Mouse (Mus musculus): Measurements from ENCODE around the gene Thsd4. TPM values are rescaled to one million over a fixed set of nuclear protein-coding genes. Genes with fewer than 3 reads are reported as not detected.

Thsd4 gene
- total RNA-seq, 1 experiment = 1.6 TPM

DNA sequence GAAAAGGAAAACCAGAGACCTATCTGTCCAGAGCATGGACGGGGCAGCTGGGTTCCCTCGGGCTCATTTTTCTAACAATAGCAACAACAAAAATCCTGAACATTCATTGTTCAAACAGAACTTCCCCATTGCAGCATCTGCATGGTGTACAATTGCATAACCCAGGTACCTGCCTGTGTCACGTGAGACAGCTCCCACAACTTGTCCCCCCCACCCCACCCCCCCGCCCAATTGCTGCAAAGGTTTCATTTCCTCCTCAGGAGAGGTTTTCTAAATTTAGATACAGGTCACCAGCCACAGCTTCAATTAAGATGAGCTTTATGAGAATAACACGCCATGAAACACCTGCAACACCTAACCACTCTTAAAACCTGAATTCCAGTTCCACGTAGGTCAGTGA lies 303.4 kb downstream of the Thsd4 start:
- DNase-seq (ENCODE audit: low read depth, low spot score) = no peak
- H3K27ac ChIP-seq (ENCODE audit: insufficient read depth, low read depth, low read length, poor library complexity, severe bottlenecking) = no peak overlapping the region
- in situ Hi-C loops (cut with MboI; ENCODE audit: low sequenced_read_pairs in 2 of 2, unreplicated experiment in 2 of 2) = no loop called here
- no peak overlapping the region for H3K4me3 ChIP-seq (ENCODE audit: insufficient read depth in 1 of 2, low read depth in 1 of 2, low read length in 2 of 2, poor library complexity in 1 of 2, severe bottlenecking in 1 of 2)
- no peaks in the 10 kb centered on the region for H3K9me3 ChIP-seq (ENCODE audit: control insufficient read depth, insufficient read depth, low read depth, low read length)
- H3K9ac ChIP-seq (ENCODE audit: insufficient read depth, low read depth, low read length, poor library complexity, severe bottlenecking) = no peak overlapping the region
- H3K36me3 ChIP-seq (ENCODE audit: control insufficient read depth, insufficient read depth, low read length, poor library complexity, severe bottlenecking) = no peaks in the 10 kb centered on the region
- no peaks in the 10 kb centered on the region for H3K4me1 ChIP-seq (ENCODE audit: control insufficient read depth in 2 of 2, insufficient read depth in 2 of 2, low read length in 2 of 2, poor library complexity in 1 of 2)
- no peak for TF ChIP-seq CHD2 (IDR thresholded peaks at IDR 0.05; ENCODE audit: low read depth, low read length)
- TF ChIP-seq ZC3H11A (IDR thresholded peaks at IDR 0.05; ENCODE audit: borderline replicate concordance, low read depth, low read length) = no peak
- no peak for TF ChIP-seq ZNF384 (IDR thresholded peaks at IDR 0.05; ENCODE audit: low read depth, low read length)
- no peak for TF ChIP-seq MAFK (IDR thresholded peaks at IDR 0.05; ENCODE audit: insufficient read depth, low read depth, low read length)
- no peak for TF ChIP-seq HCFC1 (IDR thresholded peaks at IDR 0.05; ENCODE audit: borderline replicate concordance, insufficient read depth, low read length)

DNA sequence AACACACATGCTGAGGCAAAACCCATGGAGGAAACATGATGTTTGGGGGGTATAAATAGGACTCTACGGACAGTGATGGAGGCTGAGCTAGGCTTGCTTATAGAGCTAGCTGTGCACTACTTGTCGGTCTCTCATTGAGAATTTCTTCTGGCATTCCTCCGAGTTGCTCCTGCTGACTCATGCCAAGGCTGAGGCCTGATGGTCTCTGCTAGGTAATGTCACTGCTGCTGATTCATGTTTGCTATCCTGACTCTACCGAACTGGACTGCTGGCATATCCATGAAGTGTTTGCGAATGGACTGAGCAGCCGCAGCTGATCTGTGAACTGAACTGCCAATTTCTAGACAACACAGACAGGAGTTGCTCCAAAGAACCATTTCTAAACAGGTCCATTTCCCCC lies 305.8 kb downstream of the Thsd4 start:
- in situ Hi-C loops (cut with MboI; ENCODE audit: low sequenced_read_pairs in 2 of 2, unreplicated experiment in 2 of 2) = no loop called here
- H3K9me3 ChIP-seq (ENCODE audit: control insufficient read depth, insufficient read depth, low read depth, low read length) = no peaks in the 10 kb centered on the region
- no peaks in the 10 kb centered on the region for H3K4me1 ChIP-seq (ENCODE audit: control insufficient read depth in 2 of 2, insufficient read depth in 2 of 2, low read length in 2 of 2, poor library complexity in 1 of 2)
- H3K36me3 ChIP-seq (ENCODE audit: control insufficient read depth, insufficient read depth, low read length, poor library complexity, severe bottlenecking) = no peaks in the 10 kb centered on the region
- H3K9ac ChIP-seq (ENCODE audit: insufficient read depth, low read depth, low read length, poor library complexity, severe bottlenecking) = no peak overlapping the region
- no peak for TF ChIP-seq ZNF384 (IDR thresholded peaks at IDR 0.05; ENCODE audit: low read depth, low read length)
- TF ChIP-seq CHD2 (IDR thresholded peaks at IDR 0.05; ENCODE audit: low read depth, low read length) = no peak
- no peak for TF ChIP-seq HCFC1 (IDR thresholded peaks at IDR 0.05; ENCODE audit: borderline replicate concordance, insufficient read depth, low read length)
- no peak for TF ChIP-seq ZC3H11A (IDR thresholded peaks at IDR 0.05; ENCODE audit: borderline replicate concordance, low read depth, low read length)
- TF ChIP-seq MAFK (IDR thresholded peaks at IDR 0.05; ENCODE audit: insufficient read depth, low read depth, low read length) = no peak
- no peak for DNase-seq (ENCODE audit: low read depth, low spot score)
- H3K27ac ChIP-seq (ENCODE audit: insufficient read depth, low read depth, low read length, poor library complexity, severe bottlenecking) = no peak overlapping the region
- H3K4me3 ChIP-seq (ENCODE audit: insufficient read depth in 1 of 2, low read depth in 1 of 2, low read length in 2 of 2, poor library complexity in 1 of 2, severe bottlenecking in 1 of 2) = no peak overlapping the region

DNA sequence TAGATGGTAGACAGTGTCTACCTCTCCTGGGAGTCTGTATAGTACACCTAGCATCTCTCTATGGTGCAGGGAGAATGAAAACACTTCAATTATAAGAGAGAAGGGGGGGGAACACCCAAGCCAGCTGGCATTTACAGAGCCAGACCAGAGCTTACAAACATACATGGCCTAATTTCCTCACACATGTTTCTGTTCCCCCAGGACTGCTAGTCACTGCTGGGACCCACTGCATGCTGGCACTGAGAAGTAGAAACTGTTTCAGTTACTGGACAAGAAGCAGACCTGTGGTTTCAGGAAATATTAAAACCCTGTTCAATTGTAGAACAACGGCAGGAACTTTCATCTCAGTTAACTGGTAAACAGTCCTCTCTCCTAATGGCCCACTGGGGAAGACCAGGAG lies 308.7 kb downstream of the Thsd4 start:
- no peak overlapping the region for H3K27ac ChIP-seq (ENCODE audit: insufficient read depth, low read depth, low read length, poor library complexity, severe bottlenecking)
- no peak for DNase-seq (ENCODE audit: low read depth, low spot score)
- in situ Hi-C loops (cut with MboI; ENCODE audit: low sequenced_read_pairs in 2 of 2, unreplicated experiment in 2 of 2) = no loop called here

GRCm38 (mm10) chr9:60208843-60209242 lies 313.0 kb downstream of the Thsd4 start:
- H3K4me3 ChIP-seq (ENCODE audit: insufficient read depth in 1 of 2, low read depth in 1 of 2, low read length in 2 of 2, poor library complexity in 1 of 2, severe bottlenecking in 1 of 2) = no peak overlapping the region
- TF ChIP-seq CHD2 (IDR thresholded peaks at IDR 0.05; ENCODE audit: low read depth, low read length) (no peak), MAFK (IDR thresholded peaks at IDR 0.05; ENCODE audit: insufficient read depth, low read depth, low read length) (no peak), ZC3H11A (IDR thresholded peaks at IDR 0.05; ENCODE audit: borderline replicate concordance, low read depth, low read length) (no peak), ZNF384 (IDR thresholded peaks at IDR 0.05; ENCODE audit: low read depth, low read length) (no peak), HCFC1 (IDR thresholded peaks at IDR 0.05; ENCODE audit: borderline replicate concordance, insufficient read depth, low read length) (no peak)
- no peaks in the 10 kb centered on the region for H3K9me3 ChIP-seq (ENCODE audit: control insufficient read depth, insufficient read depth, low read depth, low read length)
- no peaks in the 10 kb centered on the region for H3K36me3 ChIP-seq (ENCODE audit: control insufficient read depth, insufficient read depth, low read length, poor library complexity, severe bottlenecking)
- in situ Hi-C loops (cut with MboI; ENCODE audit: low sequenced_read_pairs in 2 of 2, unreplicated experiment in 2 of 2) = no loop called here
- H3K27ac ChIP-seq (ENCODE audit: insufficient read depth, low read depth, low read length, poor library complexity, severe bottlenecking) = no peak overlapping the region
- H3K9ac ChIP-seq (ENCODE audit: insufficient read depth, low read depth, low read length, poor library complexity, severe bottlenecking) = no peak overlapping the region
- H3K4me1 ChIP-seq (ENCODE audit: control insufficient read depth in 2 of 2, insufficient read depth in 2 of 2, low read length in 2 of 2, poor library complexity in 1 of 2) = no peaks in the 10 kb centered on the region
- no peak for DNase-seq (ENCODE audit: low read depth, low spot score)

More for the DNA sequence above, 308.7 kb downstream of the Thsd4 start:
- Histone ChIP-seq H3K36me3 (ENCODE audit: control insufficient read depth, insufficient read depth, low read length, poor library complexity, severe bottlenecking) (no peaks in the 10 kb centered on the region), H3K4me1 (ENCODE audit: control insufficient read depth in 2 of 2, insufficient read depth in 2 of 2, low read length in 2 of 2, poor library complexity in 1 of 2) (no peaks in the 10 kb centered on the region), H3K9ac (ENCODE audit: insufficient read depth, low read depth, low read length, poor library complexity, severe bottlenecking) (no peak overlapping the region), H3K9me3 (ENCODE audit: control insufficient read depth, insufficient read depth, low read depth, low read length) (no peaks in the 10 kb centered on the region), H3K4me3 (ENCODE audit: insufficient read depth in 1 of 2, low read depth in 1 of 2, low read length in 2 of 2, poor library complexity in 1 of 2, severe bottlenecking in 1 of 2) (no peak overlapping the region)
- TF ChIP-seq HCFC1 (IDR thresholded peaks at IDR 0.05; ENCODE audit: borderline replicate concordance, insufficient read depth, low read length) (no peak), ZC3H11A (IDR thresholded peaks at IDR 0.05; ENCODE audit: borderline replicate concordance, low read depth, low read length) (no peak), ZNF384 (IDR thresholded peaks at IDR 0.05; ENCODE audit: low read depth, low read length) (no peak), MAFK (IDR thresholded peaks at IDR 0.05; ENCODE audit: insufficient read depth, low read depth, low read length) (no peak), CHD2 (IDR thresholded peaks at IDR 0.05; ENCODE audit: low read depth, low read length) (no peak)

- no peak for TF ChIP-seq CHD2 (IDR thresholded peaks at IDR 0.05; ENCODE audit: low read depth, low read length)
- TF ChIP-seq ZC3H11A (IDR thresholded peaks at IDR 0.05; ENCODE audit: borderline replicate concordance, low read depth, low read length) = no peak
- H3K4me3 ChIP-seq (ENCODE audit: insufficient read depth in 1 of 2, low read depth in 1 of 2, low read length in 2 of 2, poor library complexity in 1 of 2, severe bottlenecking in 1 of 2) = no peak overlapping the region
- no peak for DNase-seq (ENCODE audit: low read depth, low spot score)
- H3K27ac ChIP-seq (ENCODE audit: insufficient read depth, low read depth, low read length, poor library complexity, severe bottlenecking) = no peak overlapping the region
- H3K9me3 ChIP-seq (ENCODE audit: control insufficient read depth, insufficient read depth, low read depth, low read length) = no peaks in the 10 kb centered on the region
- no peaks in the 10 kb centered on the region for H3K36me3 ChIP-seq (ENCODE audit: control insufficient read depth, insufficient read depth, low read length, poor library complexity, severe bottlenecking)
- in situ Hi-C loops (cut with MboI; ENCODE audit: low sequenced_read_pairs in 2 of 2, unreplicated experiment in 2 of 2) = no loop called here
- H3K9ac ChIP-seq (ENCODE audit: insufficient read depth, low read depth, low read length, poor library complexity, severe bottlenecking) = no peak overlapping the region
- H3K4me1 ChIP-seq (ENCODE audit: control insufficient read depth in 2 of 2, insufficient read depth in 2 of 2, low read length in 2 of 2, poor library complexity in 1 of 2) = no peaks in the 10 kb centered on the region
Measured at GRCm38 (mm10) chr9:60203141-60203540, 318.7 kb downstream of the Thsd4 start.
